Mouse (Mus musculus) layer of hippocampus, postnatal 10 days (tissue): Measurements from ENCODE around the gene Il10. TPM values are rescaled to one million over a fixed set of nuclear protein-coding genes. Genes with fewer than 3 reads are reported as not detected.
"Not testable (repeated sequence)": the region's sequence is repeated elsewhere in the genome, so short reads cannot be mapped to it uniquely, and the experiment has no call there.

ENCODE experiments used
- DNase-seq, 2 experiments: peaks; one replicate each; pipeline ENCODE4 v3.0.0; 2021; ENCODE audit warnings: low spot score in 2 of 2
- total RNA-seq, 2 experiments: library from RNA; stranded (reverse); gene quantifications; 2 replicates each; pipeline ENCODE4 v1.2.3; 2021

The Il10 gene
- total RNA-seq, 2 experiments from 2014 or later = not detected

DNA sequence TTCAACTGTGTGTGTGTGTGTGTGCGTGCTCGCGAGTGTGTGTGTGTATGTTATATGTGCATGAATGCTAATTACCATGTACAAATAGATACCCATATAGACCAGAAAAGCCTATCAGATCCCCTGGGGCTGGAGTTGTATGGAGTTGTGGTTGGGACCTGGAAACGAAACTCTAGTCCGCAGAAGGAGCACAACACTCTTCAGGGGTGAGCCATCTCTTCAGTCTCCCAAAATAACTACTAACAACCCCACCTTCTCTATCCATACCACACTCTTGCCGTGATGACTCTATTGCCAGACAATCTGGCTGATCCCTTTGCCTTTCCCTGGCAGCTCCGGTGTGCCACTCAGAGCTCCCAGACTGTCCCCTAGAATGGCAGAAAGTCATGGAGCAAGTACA lies 3.8 kb upstream of the Il10 start:
- no peak for DNase-seq

DNA sequence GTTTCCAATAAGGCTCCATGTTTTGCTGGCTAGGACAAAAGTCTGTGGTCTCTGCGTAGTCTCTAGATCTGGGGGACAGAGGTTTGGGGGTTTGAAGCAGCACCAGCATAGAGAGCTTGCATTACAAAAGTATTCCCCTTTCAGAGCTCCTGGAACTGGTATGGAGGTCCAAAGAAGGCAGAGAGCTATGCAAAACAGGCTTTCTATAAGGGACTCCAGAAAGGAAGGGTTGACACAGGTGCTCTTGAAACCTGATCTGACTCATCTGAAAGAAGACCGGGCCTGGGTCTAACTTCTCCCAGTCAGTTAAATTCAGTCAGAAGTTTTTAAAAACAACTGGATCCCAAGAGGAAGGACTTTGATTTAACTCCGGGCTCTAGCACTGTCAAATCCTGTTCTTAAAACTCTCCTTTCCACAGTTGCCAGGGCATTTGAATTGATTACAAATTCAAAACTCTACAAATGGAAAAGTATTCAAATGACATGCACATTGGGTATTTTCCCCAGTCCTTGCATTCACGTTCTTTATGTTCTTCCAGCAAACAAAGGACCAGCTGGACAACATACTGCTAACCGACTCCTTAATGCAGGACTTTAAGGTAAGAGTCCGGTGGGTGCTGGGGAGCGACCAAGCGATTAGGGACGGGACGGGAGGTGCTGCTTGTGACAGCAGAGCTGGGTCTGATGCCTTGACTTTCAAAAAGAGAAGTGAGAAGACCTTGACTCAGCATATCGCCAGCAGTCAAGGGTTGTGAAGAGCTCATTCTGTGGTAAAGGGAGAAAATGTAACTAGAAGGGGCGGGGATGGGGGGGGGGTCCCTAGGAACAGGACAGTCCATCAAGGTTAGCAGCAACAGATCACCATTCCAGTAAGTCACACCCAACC lies 1.0 kb downstream of the Il10 start:
- no peak for DNase-seq

DNA sequence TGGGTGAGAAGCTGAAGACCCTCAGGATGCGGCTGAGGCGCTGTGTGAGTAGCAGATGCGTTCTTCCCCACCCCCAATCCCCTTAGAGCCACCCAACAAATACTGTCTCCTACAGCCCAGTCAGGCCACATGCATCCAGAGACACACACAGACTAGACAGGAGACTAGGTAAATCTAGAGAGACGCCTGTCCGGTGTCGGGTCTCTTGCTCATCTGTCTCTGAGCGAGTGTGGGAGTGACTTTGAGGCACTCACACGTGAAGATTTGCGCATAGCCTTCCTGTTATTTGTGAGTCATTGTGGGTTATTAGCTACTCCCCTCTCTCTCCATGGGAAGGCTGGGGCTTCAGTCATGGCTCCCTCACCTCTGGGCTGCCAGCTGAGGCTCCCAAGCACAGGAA lies 1.8 kb downstream of the Il10 start:
- DNase-seq = no peak

- DNase-seq = no peak
Observed at GRCm38 (mm10) chr1:131021900-131022590, 2.4 kb downstream of the Il10 start.

GRCm38 (mm10) chr1:131022591-131023249 lies 3.1 kb downstream of the Il10 start:
- no peak for DNase-seq

GRCm38 (mm10) chr1:131023250-131023858 lies 3.7 kb downstream of the Il10 start:
- not testable (repeated sequence) for DNase-seq

DNA sequence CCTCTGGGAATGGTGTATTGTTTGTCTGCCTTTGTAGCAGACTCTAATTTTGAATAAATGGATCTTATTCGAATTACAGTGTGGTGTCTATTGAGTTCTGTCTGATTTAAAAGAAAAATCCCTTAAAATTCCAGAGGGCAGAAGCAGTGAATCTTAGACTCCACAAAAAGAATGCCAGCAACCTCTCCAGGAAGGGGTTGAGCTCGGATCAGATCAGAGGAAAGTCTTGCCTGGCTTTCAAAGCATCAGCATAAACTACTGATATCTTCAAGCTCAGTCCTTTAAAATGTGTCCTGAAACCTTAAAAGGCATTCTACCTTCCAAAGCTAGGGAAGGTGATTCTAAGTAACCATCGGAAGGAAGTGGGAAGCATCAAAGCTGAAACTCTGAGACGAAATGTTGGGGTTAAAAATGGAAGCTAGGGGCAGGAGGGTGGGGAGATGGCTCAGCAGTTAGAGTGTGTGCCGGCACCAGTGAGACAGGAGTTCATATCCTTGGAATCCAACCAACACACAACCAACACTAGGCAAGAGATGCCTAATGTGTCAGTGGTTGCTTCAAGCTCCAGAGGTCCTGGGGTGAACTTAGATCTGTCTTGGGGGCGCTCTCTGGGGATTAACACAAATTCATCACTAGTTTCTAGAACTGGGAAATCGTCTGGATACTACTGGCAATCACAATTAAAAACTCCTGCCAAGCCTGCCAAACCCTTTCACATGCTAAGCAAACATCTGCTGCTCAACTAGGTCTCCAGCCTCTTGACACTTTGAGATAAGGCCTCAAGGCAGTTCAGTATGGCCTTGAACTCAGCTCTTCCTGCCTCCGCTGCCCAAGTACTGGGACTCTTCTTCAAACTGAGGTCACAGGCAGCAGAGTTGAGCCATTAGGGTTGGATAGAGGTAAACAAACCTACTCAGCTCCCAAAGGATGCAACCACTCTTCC lies 5.5 kb downstream of the Il10 start:
- no peak for DNase-seq

- DNase-seq = no peak
Observed at GRCm38 (mm10) chr1:131025843-131026190, 6.2 kb downstream of the Il10 start.

DNA sequence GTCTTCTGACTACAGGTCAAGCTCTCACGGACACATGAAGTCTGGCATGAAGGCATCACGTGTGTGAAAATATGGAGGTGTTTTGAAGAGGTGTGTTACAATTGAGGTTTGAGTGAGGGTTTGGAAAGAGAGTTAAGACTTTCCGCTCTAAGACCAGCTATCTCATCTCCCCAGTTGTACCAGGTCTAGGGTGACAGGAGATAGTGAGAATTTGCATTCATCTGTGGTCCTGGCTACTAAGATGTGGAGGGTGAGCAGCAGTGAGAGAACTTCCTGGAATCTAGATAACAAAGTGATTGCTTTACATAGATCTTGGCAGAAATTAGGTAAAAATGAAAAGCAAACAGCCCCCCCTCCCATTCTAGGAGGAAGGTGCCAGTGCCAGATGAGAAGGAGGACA lies 9.6 kb downstream of the Il10 start:
- DNase-seq = no peak

- no peak for DNase-seq
Observed at GRCm38 (mm10) chr1:131030261-131030660, 10.6 kb downstream of the Il10 start.

GRCm38 (mm10) chr1:131031267-131031666 lies 11.6 kb downstream of the Il10 start:
- no peak for DNase-seq

DNA sequence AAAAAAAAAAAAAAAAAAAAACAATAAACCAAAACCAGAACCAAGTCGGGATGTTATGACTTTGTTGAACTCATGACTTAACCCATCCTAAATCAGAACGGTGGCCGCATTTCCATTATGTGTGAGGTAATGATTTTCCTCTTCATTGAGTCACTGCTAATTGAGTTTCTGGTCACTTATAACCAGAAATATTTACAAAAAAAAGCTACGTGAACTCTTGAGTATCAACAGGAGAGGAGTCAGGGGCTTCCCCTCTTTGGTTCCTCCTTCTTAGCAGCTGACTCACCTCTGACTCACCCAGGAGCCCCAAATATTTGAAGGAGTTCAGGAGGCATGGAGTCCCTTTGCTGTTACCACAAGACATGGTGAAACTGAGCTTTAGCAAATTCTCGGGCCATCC lies 18.4 kb downstream of the Il10 start:
- DNase-seq = no peak

DNA sequence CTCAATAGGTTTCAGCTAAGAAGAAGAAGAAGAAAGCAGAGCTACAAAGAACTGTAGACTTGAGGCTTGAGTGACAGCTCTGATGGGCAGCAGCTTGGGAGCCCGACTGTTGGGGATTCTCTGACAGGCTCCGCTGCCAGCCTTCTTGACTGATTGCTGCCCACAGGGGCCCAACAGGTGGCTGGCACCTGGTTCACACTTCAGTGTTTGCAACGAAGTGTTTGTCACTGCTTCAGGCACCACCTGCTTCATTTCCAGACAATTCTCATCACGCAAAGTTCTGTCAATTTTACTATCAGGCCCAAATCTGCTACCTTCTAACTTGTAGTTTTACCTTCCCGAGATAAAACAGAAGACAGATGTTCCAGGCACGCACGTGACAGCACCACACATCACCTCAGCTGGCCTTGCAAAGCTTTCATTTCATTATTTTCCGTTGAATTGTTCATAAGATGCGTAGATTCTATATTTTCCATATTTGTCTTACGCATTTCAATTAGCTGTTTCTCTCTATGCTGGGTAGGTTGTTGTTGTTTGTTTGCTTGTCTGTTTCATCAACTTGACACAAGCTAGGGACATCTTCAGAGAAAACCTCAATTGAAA lies 18.9 kb downstream of the Il10 start:
- DNase-seq = no peak

DNA sequence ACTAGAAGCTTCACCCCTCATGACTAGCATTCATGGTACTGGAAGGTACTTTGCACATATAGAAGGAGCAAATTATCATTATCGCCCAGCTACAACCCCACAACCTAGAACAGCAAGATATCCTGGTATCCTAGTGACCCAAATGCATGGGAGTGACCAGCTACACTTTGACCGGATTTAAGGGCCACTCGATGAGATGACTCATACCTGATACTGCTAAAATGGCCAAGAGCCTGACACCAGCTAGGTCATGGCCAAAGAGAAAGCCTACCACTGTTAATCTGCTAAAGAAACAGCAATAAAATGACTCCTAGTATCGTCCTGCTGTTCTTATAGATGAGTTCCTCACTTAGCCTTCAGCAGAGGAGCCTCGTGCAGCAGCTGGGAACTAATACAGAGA lies 19.8 kb downstream of the Il10 start:
- DNase-seq = no peak

DNA sequence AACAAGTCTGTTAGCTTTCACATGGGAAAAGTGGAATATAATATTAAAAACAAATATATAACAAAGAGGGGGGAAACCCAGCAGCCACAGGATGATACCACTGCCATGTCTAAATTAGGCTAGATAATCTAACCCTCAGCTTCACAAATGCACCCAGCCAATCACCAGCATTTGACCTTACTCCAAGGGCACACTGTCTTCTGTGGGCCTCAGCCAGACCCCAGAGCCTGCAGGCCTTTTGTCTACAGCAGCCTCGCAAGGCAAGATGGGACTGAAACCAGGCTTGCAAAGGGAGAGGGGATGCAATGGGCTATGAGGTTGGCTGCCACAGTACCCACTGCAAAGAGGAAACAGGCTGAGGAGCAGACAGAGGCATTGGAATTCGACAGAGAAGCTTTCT lies 22.6 kb downstream of the Il10 start:
- no peak for DNase-seq

- no peak for DNase-seq
Observed at GRCm38 (mm10) chr1:131042721-131043120, 23.1 kb downstream of the Il10 start.

DNA sequence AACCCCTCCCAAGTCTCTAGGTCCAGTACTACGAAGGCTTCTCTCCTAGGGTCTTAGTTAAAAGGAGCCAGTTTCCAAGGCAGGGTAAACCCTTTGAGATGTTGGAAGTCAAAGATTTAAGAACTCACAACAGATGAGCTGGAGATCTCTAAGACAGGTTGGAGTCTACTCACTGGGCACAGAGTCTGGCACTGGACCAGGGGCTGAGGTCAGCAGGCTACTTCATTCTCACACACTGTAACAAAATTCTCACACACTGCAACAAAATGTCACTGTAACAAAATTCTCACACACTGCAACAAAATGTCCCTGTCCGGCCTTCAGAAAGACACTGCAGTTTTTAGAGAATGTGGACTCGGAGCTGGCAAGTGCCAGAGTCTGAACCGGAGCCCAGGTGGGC lies 24.0 kb downstream of the Il10 start:
- no peak for DNase-seq

GRCm38 (mm10) chr1:131045723-131046355 lies 26.2 kb downstream of the Il10 start:
- DNase-seq = no peak

GRCm38 (mm10) chr1:131046607-131047006 lies 27.0 kb downstream of the Il10 start:
- no peak for DNase-seq
